Mouse (Mus musculus) frontal cortex, adult 2 months (tissue): Measurements from ENCODE around the gene Klhl29. TPM values are rescaled to one million over a fixed set of nuclear protein-coding genes. Genes with fewer than 3 reads are reported as not detected.

Experiments used
- DNase-seq, 2 experiments: peaks; one replicate each; pipeline ENCODE4 v3.0.0; 2022; ENCODE audit warnings: low spot score in 1 of 2; ENCODE audit errors: extremely low spot score in 1 of 2
- polyA plus RNA-seq: library from polyadenylated mRNA; depleted of rRNA; stranded (reverse); fragments of >200 nt; gene quantifications from 2 replicates; pipeline ENCODE4 v1.2.3, GENCODE M21; 2012

Klhl29 gene
- polyA plus RNA-seq, 1 experiment: 31.4 TPM

GRCm38 (mm10) chr12:5226676-5227654 lies 148.5 kb downstream of the Klhl29 start:
- no peak for DNase-seq

DNA sequence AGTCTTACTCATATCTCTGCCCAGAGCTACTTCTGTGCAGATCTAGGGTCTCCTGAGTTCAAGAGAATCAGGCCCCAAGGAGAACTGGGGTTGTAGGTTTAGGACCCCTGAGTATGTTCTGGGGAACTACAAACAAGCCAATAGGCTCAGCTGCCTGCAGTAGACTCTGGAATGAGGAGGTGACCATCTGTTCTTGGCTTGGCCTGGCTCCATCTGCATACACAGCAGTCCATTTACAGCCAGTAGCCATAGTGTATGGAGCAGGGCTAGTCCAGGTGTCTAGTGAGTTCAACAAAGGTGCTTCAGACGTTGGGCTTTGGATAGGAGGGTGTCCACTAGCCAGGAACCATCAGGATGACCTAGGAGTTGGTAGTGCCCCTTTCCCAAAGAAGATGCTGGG lies 151.9 kb downstream of the Klhl29 start:
- no peak for DNase-seq

DNA sequence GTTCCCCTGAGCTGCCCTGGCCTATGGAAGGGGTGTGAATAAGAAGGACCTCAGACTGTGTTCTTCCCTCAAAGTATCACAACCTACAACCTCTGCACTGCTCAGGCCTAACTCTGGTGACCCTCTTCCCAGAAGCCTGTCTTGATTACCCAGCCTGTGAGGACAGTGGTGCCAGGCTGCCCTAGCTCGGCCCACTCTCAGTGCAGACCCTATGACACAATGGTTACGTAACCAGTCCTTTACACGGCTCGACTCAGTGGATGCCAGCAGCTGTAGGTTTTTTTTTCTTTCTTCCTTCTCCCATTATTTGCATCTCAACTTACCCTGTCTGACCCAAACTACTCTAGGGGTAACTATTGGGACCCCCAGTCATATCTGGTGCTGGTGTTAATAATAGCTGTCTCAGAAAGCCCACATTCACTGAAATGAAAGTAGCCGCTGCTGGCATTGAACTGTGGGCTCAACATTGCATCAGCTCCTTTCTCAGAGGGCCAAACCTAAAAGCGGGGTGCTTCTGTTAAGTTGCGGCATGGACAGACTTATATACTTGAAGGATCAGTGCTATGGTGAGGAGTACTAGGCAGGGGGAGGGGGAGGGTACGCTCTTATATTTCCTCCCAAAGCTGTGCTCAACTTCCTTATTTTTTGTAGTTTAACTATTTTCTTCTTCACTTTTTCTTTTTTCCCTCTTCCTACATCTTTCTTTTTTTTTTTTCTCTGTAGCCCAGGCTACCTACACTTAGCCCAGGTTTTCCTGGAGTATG lies 152.9 kb downstream of the Klhl29 start:
- DNase-seq: no peak

DNA sequence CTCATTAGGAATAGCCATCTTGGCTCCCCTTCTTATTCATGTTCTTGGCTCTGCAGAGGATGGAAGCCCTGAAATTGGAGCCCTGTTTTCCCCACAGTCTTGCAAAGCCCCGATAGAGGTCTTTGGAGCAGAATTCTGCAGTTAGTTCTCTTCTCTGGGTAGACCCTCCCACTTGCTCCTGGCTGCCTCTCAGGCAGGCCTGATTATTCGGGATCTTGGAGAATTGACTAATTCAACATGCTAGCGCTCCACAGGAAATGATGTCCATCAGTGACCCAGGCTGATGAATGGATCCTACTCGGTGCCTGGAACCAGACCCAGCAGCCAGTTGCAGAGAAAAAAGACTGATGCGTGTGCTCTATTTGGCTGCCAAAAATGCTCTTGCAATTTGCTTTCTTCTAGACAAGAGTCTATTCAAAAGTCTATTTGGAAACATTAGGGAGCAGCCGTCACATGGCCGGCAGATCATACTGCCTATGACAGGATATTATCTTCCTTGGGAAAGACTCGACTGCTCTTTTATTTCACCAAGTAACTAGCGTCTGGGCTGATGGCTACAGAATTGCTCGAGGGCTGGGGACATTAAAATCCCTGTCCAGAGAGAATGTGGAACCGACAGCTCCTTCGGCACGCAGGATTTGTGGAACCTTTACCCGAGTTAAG lies 155.4 kb downstream of the Klhl29 start:
- peak in 1 of 2 experiments; percentile 59 for DNase-seq

DNA sequence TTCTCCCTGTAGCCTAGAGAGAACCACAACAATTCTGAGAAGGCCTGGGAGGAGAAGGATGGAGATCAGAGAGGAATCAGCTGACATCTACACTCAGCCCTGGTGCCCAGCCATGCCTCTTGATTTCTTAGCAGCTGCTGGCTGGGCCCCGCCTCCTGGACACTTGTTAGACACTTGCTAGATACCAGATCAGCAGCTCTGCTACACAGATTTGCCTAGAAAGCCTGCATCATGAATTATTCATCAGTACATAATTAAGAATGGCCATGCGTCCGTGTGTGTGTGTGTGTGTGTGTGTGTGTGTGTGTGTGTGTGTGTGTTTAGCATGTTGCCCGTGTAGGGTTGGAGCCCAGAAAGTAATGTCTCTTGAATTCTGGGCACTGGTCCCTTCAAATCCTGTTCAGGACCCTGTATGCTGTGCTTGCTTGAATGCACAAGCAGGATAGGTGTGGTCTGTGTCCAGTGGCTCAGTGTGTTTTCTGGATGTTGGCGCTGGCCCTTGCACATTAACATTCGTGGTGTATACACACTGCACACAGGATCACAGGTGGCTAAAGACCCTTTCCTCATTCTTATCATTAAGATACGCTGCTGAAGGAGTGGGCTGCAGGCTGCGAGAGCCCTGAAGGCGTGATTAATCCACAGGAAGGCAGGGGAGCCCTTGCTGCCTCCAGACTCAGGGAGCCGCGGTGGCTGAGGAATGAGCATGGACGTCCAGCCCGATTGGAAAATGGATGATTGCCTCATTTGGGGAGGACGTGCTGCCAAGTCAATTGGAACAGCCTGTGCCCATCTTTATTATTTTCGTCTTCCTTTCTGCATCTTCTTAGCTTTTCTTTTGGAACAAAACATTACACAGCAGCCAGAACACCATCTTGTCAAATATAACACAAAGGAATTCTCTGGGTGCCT lies 159.4 kb downstream of the Klhl29 start:
- no peak for DNase-seq

GRCm38 (mm10) chr12:5214266-5214665 lies 161.2 kb downstream of the Klhl29 start:
- DNase-seq: no peak

DNA sequence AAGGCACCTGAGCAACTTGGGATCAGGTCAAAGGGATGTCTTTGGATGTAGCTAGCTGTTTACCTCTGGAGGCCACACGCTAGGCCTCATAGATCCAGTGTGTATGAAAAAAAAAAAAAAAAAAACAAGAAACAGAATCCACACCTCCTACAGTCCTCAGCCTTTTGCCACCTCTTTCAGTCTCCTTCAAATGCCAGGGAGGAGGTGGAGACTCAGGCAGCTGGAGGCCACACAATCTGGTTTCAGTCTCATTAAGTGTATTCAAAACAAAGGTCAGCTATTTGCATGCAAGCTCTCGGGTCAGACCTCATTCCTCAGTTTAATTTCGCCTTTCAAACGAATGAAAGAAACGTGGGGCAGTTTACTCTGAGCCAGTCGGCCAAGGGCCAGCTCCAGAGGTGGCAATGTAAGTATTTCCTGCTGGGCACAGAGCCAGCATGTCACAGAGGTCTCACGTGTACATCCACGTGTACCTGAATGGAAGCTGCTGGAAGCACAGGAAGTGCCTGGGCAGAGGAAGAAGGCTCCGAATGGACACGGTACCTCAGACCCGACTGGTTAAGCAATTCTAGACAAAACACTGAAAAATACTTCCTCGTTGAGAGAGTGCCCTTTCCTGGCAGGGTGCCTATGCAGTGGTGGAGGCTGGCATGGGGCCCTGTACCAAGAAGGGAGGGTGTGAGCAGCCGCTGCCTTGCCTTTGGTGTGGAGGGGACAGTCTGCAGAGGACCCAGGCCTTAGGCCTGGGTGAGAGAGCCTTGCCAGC lies 162.0 kb downstream of the Klhl29 start:
- peak in 1 of 2 experiments; percentile 77 for DNase-seq

DNA sequence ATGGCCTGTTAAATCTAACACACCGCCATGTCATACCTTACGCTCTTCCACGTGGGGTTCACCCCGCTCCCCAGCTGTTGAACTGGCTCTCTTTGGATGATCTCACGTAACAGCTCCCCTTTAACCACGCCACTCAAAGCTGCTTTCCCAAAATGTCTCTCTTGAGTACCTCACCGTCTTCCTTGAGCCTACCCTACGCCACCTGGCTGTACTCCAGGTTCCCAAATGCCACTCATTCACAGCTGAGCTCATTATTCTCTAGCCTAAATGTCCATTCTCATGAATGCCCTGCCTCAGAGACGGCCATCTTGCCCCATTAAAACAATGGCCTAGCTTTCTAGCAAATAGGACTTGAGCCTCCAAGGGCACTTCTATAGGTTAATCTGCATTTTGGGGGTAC lies 163.6 kb downstream of the Klhl29 start:
- DNase-seq: no peak

DNA sequence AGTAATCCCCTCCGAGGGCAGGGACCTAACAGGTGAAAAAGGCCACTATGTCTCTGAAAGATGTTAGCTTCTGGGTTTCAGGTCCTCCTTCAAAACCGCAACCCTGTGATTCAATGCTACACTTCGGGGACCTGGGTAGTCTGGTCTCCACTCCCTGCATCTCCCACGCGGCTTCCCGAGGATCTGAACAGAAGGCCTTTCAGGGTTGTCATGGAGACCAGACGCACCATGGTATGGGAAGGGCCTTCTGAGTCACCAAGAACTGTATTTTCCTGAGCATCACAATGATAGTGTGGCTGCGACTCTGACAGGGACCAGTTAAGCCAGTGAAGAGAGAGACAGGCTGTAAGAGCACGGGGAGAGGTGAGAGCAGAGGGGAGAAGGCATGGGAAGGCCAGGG lies 164.7 kb downstream of the Klhl29 start:
- DNase-seq: peak; percentile 76 to 87

GRCm38 (mm10) chr12:5207941-5208905 lies 167.3 kb downstream of the Klhl29 start:
- DNase-seq: no peak

DNA sequence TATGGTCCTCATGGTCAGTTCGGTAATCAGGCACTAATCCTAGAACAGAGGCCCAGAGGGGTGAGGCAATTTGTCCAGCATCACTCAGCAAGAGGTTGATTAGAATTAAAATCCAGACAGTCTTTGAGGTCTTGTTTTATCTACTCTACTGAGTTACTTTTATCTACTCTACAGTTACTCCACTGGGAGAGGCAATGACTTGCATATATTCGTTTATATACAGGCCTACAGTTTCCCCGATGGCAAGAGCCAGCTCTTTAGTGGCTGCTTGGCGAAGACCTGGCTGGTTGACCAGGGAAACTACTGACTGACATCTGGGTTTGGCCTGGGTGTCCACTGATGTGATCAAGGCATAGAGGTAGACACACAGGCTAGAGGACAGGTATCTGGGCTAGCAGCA lies 168.3 kb downstream of the Klhl29 start:
- no peak for DNase-seq

DNA sequence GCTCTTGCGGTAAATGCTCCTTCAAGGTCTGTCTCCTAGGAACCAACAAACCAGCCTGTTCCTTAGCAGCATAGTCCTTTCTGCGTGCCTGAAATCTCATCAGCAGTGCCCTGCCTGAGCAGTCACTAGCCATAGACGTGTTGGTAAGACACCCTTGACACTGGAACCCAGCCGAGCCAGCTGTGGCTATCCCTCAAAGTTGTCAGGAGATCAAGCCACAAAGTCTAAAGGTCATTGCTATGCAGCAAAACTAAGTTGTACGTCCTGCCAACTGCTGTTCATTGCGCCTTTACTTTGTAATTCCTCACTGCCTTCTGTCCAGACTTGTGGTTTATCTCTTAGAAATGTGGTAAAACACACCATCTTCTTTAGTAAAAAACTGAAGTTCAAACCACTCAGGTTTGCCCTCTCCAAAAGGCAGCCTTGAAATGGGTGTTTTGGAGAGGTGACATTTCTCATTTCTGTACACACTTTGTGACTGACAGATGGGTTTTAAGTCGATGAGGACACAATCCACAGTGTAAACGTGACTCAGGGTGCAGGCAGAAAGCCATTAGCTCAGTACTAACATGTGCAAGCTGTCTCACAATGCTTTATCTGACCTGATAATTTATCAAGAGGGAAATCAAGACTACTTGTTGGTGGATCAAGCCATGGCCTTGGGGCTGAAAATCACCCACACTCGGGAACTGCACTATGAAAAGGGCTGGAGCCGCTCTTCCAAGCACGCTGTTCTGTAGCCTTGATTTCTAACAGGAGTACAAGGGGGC lies 171.2 kb downstream of the Klhl29 start:
- DNase-seq: no peak

DNA sequence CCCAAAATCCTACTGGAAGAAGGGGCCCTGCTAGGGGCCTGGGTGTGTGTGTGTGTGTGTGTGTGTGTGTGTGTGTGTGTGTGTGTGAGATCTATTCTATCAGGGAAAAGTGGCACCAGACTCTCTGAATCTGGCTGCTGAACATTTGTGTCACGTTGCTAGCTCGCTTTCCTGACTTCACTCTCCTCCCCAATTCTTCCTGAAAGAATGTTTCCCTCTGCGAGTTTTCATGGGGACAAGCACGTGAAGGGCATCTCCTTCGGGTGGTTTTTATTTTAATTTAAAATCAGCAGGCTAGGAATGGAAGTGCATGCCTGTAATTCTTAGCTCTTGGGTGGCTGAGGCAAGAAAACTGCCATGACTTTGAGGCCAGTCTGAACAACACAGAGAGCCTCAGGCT lies 172.1 kb downstream of the Klhl29 start:
- no peak for DNase-seq

GRCm38 (mm10) chr12:5198254-5198653 lies 177.2 kb downstream of the Klhl29 start:
- no peak for DNase-seq

DNA sequence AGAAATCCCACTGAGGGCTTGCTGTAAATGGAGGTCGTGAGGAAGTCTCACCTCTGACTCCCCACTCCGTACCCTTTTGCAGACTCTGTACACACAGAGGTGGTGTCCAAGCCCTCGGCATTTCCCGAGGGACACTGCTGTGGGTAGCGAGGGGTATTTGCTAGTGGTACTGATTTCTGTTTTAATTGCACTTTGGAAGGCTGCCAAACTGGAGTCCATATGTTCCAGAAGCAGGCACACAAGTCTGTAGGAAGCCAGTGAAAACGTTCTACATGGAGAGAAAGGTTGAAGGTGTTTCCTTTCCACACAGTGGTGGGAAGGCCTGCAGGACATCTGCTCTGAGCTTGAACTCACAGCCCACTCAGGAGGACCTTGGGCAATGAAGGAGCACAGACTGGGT lies 181.3 kb downstream of the Klhl29 start:
- no peak for DNase-seq

- no peak for DNase-seq
Measured at GRCm38 (mm10) chr12:5192380-5192718, 183.1 kb downstream of the Klhl29 start.

DNA sequence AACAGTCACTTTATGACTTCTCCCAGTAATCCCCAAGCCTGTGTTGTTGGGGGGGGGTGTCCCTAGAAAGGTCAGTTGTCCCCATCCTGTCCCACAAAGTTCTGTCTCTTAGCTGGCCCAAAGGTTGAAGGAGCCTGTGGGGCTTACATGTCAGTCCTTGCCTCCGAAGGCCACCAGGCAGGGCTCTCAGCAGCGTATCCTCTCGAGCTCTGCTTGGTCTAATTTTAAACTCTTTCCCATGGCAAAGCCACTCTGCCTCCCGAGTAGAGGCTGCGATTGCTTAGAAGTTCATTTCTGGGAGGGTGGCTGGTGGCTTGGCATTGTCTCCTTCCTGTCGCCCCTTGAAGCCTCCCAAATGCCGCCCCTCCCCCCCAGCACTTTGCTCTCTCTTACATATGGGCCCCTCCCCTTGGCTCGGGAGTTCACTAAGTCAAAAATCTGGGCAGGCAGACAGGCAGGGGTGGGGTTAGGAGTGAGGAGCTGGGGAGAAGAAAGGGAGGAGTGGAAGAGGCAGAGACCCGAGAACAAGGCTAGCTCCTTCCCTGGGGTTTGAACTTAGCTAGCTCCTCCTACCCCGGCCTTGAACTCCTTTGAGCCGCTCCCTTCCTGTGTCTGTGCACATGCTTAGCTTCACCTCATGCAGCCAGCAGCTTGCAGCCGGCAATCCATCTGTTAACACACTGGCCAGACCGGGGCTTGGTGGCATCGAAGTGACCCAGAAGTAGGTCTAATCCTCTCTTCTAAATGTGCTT lies 183.7 kb downstream of the Klhl29 start:
- no peak for DNase-seq
